Mouse (Mus musculus) heart, adult 2 months (tissue): ENCODE data around the gene Ppa2. TPM values are rescaled to one million over a fixed set of nuclear protein-coding genes. Genes with fewer than 3 reads are reported as not detected.

Experiments
- DNase-seq, 2 experiments: peaks; one replicate each; pipeline ENCODE4 v3.0.0; 2021
- H3K27ac ChIP-seq: fragments of 200-600 bp; 2 replicates; pipeline ENCODE4 v1.8.1; 2022
- H3K27me3 ChIP-seq: fragments of 200-500 bp; 2 replicates; pipeline ENCODE4 v1.6.1; 2012; ENCODE audit warnings: mild to moderate bottlenecking, low read length, inconsistent platforms, mixed read lengths; ENCODE audit not compliant: control insufficient read depth, insufficient read depth
- H3K36me3 ChIP-seq: fragments of 200-500 bp; 2 replicates; pipeline ENCODE4 v1.6.1; 2012; ENCODE audit warnings: low read length, inconsistent platforms; ENCODE audit not compliant: control insufficient read depth, insufficient read depth
- H3K4me1 ChIP-seq: fragments of 200-500 bp; 2 replicates; pipeline ENCODE4 v1.6.1; 2011; ENCODE audit warnings: low read length; ENCODE audit not compliant: control insufficient read depth, insufficient read depth
- H3K4me3 ChIP-seq: fragments of 200-600 bp; 2 replicates; pipeline ENCODE4 v1.8.1; 2022
- H3K79me2 ChIP-seq: fragments of 200-500 bp; replicated peaks from 2 replicates; pipeline ENCODE4 v1.6.1; 2012; ENCODE audit warnings: mild to moderate bottlenecking, inconsistent platforms, low read length, moderate library complexity, mixed read lengths; ENCODE audit not compliant: control insufficient read depth, insufficient read depth
- H3K9ac ChIP-seq: fragments of 200-500 bp; 2 replicates; pipeline ENCODE4 v1.6.1; 2012; ENCODE audit warnings: low read depth, mild to moderate bottlenecking, control low read depth, inconsistent platforms, low read length, mixed read lengths
- CTCF ChIP-seq: fragments of 200-600 bp; IDR thresholded peaks from 2 replicates; pipeline ENCODE4 v1.8.1; 2022; ENCODE audit warnings: antibody characterized with exemption, mild to moderate bottlenecking, moderate library complexity
- EP300 ChIP-seq: fragments of 200-500 bp; IDR thresholded peaks from 2 replicates; pipeline ENCODE4 v1.6.1; 2011; ENCODE audit warnings: low read depth, low read length, control low read depth; ENCODE audit not compliant: insufficient read depth
- POLR2A ChIP-seq: fragments of 200-500 bp; IDR thresholded peaks from 2 replicates; pipeline ENCODE4 v1.6.1; 2011; ENCODE audit warnings: mild to moderate bottlenecking, low read depth, low read length, control low read depth; ENCODE audit not compliant: insufficient read depth
- WGBS: fragments of 180-500 bp; shearing (Covaris S2); methylation state at CpG from one replicate; pipeline ENCODE4 v1.1.7; 2018; 5-methylcytosine and 5-hydroxymethylcytosine counted together
- intact Hi-C: fragments of 180-260 bp; cut with DNase I; formaldehyde crosslinking; loops from one replicate; pipeline ENCODE4 v1.15.1; 2025
- polyA plus RNA-seq: library from polyadenylated mRNA; depleted of rRNA; stranded (reverse); fragments of >200 nt; gene quantifications from 2 replicates; pipeline ENCODE4 v1.2.3, GENCODE M21; 2012
- total RNA-seq, 2 experiments: library from RNA; stranded (reverse); gene quantifications; 2 replicates each; pipeline ENCODE4 v1.2.3; 2021

Ppa2 gene
- total and polyA plus RNA-seq, 3 experiments: 78.5 to 144 (median 126) TPM

GRCm38 (mm10) chr3:133357426-133357974, 47.6 kb downstream of the Ppa2 start:
- no peak for TF ChIP-seq EP300
- no peak for TF ChIP-seq CTCF
- TF ChIP-seq POLR2A: no peak
- H3K9ac ChIP-seq: no peak overlapping the region
- intact Hi-C loops: no loop called here
- no peaks in the 10 kb centered on the region for H3K27me3 ChIP-seq
- no peak overlapping the region for H3K4me3 ChIP-seq
- no peak for DNase-seq
- no peak overlapping the region for H3K27ac ChIP-seq
- H3K4me1 ChIP-seq: no peaks in the 10 kb centered on the region
- WGBS: 86% methylated on average over 6 of the region's 6 CpGs
- no peaks in the 10 kb centered on the region for H3K79me2 ChIP-seq
- H3K36me3 ChIP-seq: no peaks in the 10 kb centered on the region

- Histone ChIP-seq H3K36me3 (no peaks in the 10 kb centered on the region), H3K79me2 (no peaks in the 10 kb centered on the region), H3K27ac (no peak overlapping the region), H3K4me3 (no peak overlapping the region), H3K9ac (no peak overlapping the region), H3K27me3 (no peaks in the 10 kb centered on the region), H3K4me1 (no peaks in the 10 kb centered on the region)
- no peak for DNase-seq
- TF ChIP-seq POLR2A: no peak
- no peak for TF ChIP-seq EP300
- no peak for TF ChIP-seq CTCF
- intact Hi-C loops: no loop called here
These were observed 48.1 kb downstream of the Ppa2 start for GRCm38 (mm10) chr3:133357977-133358376.

DNA sequence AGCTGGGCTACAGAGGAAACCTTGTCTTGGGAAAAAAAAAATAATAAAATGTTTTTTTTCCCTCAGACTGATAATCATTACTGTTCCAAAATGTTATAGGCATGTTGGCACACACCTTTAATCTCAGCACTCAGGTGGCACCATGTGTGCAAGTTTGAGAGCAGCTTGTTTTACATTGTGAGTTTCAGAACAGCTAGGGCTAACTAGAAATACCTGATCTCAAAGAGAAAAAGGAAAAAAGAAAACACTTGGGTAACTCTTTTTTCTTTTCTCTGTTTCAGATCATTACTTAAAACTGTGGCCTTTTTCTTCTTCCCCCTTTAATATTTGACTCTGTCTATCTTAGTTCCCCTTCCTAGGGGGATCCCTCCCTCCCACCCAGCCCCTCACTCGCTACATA, 51.5 kb downstream of the Ppa2 start:
- Histone ChIP-seq H3K4me1 (no peaks in the 10 kb centered on the region), H3K27me3 (no peaks in the 10 kb centered on the region), H3K27ac (no peak overlapping the region), H3K9ac (no peak overlapping the region), H3K4me3 (no peak overlapping the region), H3K79me2 (no peaks in the 10 kb centered on the region), H3K36me3 (no peaks in the 10 kb centered on the region)
- DNase-seq: no peak
- WGBS: 97% methylated on average over 1 of the region's 1 CpGs
- intact Hi-C loops: no loop called here
- TF ChIP-seq POLR2A (no peak), EP300 (no peak), CTCF (no peak)

DNA sequence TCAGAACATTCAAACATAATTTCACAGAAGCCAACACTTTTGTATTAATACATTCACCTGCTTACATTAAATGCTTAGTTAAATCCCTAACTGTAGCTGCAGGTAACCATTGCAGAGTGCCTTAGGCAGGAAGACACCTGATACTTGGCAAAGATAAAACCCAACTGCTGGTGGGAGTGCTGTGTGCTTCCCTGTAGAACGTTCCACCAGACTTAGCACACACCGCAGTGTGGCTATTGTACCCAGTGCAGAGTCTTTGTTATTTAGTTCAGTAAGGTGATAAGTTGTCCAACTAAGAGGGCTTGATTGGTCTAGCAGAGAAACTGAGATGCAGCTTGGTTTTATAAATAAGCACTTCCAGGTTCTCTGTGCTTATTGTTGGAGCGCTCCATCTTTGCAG, 54.2 kb downstream of the Ppa2 start:
- Histone ChIP-seq H3K27me3 (no peaks in the 10 kb centered on the region), H3K36me3 (no peaks in the 10 kb centered on the region), H3K79me2 (no peaks in the 10 kb centered on the region), H3K27ac (no peak overlapping the region), H3K9ac (no peak overlapping the region), H3K4me1 (no peaks in the 10 kb centered on the region), H3K4me3 (no peak overlapping the region)
- intact Hi-C loops: no loop called here
- no peak for DNase-seq
- TF ChIP-seq POLR2A (no peak), CTCF (no peak), EP300 (no peak)
- WGBS: 85% methylated on average over 3 of the region's 3 CpGs

GRCm38 (mm10) chr3:133366096-133366495, 56.2 kb downstream of the Ppa2 start:
- TF ChIP-seq CTCF (no peak), POLR2A (no peak), EP300 (no peak)
- intact Hi-C loops: no loop called here
- 84% methylated on average over 9 of the region's 9 CpGs for WGBS

GRCm38 (mm10) chr3:133378174-133378573, 68.3 kb downstream of the Ppa2 start:
- Histone ChIP-seq H3K4me1 (no peaks in the 10 kb centered on the region), H3K36me3 (no peaks in the 10 kb centered on the region), H3K79me2 (no peaks in the 10 kb centered on the region), H3K27me3 (no peaks in the 10 kb centered on the region), H3K4me3 (no peak overlapping the region), H3K27ac (no peak overlapping the region), H3K9ac (no peak overlapping the region)
- TF ChIP-seq EP300: no peak
- no peak for TF ChIP-seq POLR2A
- no peak for TF ChIP-seq CTCF
- intact Hi-C loops: no loop called here
- DNase-seq: no peak

More at GRCm38 (mm10) chr3:133366096-133366495, 56.2 kb downstream of the Ppa2 start:
- Histone ChIP-seq H3K27me3 (no peaks in the 10 kb centered on the region), H3K9ac (no peak overlapping the region), H3K36me3 (no peaks in the 10 kb centered on the region), H3K27ac (no peak overlapping the region), H3K79me2 (no peaks in the 10 kb centered on the region), H3K4me3 (no peak overlapping the region), H3K4me1 (no peaks in the 10 kb centered on the region)
- no peak for DNase-seq
